Mouse (Mus musculus): ENCODE data around the gene Lyrm7. TPM values are rescaled to one million over a fixed set of nuclear protein-coding genes. Genes with fewer than 3 reads are reported as not detected.
A peak's percentile ranks its signal among the peaks of the same experiment; 100 is the strongest.

Gene Lyrm7
- total RNA-seq, 2 experiments from 2014 or later: 29.0 to 32.0 TPM

DNA sequence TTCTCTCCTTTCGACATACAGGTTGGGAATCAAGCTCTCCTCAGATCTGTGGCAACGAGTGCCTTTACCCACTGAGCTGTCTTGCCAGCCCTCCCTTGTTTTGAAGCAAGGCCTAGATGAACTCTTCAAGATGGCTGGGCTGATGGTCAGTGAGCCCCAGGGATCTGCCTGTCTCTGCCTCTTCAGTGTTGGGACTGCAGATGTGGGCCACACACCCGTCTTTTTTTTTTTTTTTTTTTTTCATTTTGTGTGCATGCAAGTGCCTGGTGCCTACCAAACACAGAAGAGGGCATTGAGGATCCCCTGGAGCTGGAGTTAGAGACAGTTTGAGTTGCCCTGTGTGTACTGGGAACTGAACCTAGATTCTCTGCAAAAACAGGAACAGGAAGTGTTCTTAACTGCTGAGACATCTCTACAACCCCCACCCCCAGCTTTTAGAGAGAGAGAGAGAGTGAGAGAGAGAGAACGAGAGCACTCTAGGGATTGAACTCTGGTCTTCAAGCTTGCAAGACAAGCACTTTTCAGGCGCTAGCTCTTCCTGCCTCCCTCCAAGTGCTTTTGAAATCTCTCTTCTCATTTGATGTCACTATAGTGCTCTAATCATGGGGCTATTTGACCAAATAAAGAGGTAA, 23.6 kb upstream of the Lyrm7 start:
- intact Hi-C loops (cut with DNase I): loop anchor here (5.0 kb wide), 1 partner anchor 203 kb away; no protein-coding TSS in a partner anchor
- DNase-seq (ENCODE audit: low spot score in 2 of 2): no peak

- intact Hi-C loops (cut with DNase I): loop anchor here (5.0 kb wide), 1 partner anchor 205 kb away; no protein-coding TSS in a partner anchor
- DNase-seq (ENCODE audit: low spot score in 2 of 2): no peak
Observed at GRCm38 (mm10) chr11:54882671-54883070, 22.0 kb upstream of the Lyrm7 start.

GRCm38 (mm10) chr11:54881051-54881474, 20.3 kb upstream of the Lyrm7 start:
- no peak for DNase-seq (ENCODE audit: low spot score in 2 of 2)
- intact Hi-C loops (cut with DNase I): loop anchor here (2.0 to 5.0 kb wide), 2 partner anchors 46 to 206 kb away; no protein-coding TSS in a partner anchor

DNA sequence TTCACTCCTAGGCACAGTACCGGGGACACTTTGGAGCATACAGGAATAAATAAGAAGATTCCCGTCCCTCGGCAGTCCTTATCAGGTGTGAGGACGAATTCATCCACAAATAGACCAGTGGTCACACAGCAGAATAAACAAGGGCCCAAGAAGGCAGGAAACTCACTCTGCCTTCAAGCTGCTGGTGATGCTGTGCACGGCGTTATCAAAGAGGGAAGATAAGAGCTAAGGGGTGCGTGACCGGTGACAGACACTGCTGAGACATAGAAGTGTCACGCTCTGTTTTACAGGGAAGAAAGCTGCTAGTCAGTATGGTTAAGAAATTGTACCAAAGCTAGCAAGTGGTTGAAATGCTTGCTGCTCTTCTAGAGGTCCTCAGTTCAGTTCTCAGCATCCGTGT, 19.2 kb upstream of the Lyrm7 start:
- no peak for DNase-seq (ENCODE audit: low spot score in 2 of 2)
- intact Hi-C loops (cut with DNase I): loop anchor here (2.0 to 5.0 kb wide), 3 partner anchors 47 to 207 kb away; no protein-coding TSS in a partner anchor

- intact Hi-C loops (cut with DNase I): loop anchor here (2.0 kb wide), 1 partner anchor 105 kb away; no protein-coding TSS in a partner anchor
- no peak for DNase-seq (ENCODE audit: low spot score in 2 of 2)
Observed at GRCm38 (mm10) chr11:54879434-54879833, 18.7 kb upstream of the Lyrm7 start.

DNA sequence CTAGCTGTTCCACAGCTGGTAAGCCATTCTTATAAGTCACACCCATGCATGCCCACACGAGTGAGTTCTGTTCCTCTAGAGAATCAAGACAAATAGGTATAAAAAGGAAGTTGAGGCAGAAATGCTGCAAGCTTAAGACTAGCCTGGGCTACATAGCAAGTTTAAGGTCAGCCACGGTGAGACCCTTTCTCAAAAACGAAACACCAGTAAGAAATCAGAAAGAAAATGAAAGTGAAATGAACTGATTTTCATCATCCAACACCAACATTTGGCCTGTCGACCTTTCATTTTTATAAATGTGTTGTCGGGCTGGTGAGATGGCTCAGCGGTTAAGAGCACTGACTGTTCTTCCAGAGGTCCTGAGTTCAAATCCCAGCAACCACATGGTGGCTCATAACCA, 18.2 kb upstream of the Lyrm7 start:
- no peak for DNase-seq (ENCODE audit: low spot score in 2 of 2)
- intact Hi-C loops (cut with DNase I): loop anchor here (2.0 kb wide), 1 partner anchor 106 kb away; no protein-coding TSS in a partner anchor

- DNase-seq (ENCODE audit: low spot score in 2 of 2): no peak
- intact Hi-C loops (cut with DNase I): no loop called here
Observed at GRCm38 (mm10) chr11:54876031-54876430, 15.3 kb upstream of the Lyrm7 start.

DNA sequence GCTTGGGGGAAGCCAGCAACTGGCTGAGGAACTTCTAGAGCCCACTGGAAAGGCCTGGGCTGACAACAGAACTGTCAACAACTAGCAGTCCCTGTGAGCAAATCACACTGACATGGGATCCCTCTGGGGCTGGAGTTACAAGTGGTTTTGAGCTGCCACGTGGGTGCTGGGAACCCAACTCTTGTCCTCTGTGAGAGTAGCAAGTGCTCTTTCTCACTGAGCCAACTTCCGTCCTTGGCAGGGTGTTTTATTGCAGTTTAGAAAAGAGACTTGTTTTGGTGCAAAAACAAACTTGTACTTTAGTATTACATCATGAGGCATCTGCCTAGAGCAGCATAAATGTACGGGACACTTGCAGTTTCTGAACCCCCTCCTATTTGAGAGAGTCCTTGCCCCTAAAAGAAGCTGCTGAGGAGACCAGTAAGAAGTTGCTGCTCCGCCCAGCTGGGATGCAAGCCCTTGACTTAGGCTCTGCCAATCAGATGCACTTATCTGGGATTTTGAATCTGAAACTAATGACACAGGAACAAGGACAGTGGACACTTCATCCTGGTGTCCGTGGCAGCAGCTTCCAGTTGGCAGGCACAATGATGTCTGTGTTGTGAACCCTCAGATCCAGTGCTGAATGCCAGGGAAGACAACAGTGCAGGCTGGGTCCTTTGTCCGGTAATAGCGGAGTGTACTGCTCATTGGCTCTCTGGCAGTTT, 11.3 kb upstream of the Lyrm7 start:
- no peak for DNase-seq (ENCODE audit: low spot score in 2 of 2)
- intact Hi-C loops (cut with DNase I): no loop called here

GRCm38 (mm10) chr11:54869318-54869717, 8.6 kb upstream of the Lyrm7 start:
- DNase-seq (ENCODE audit: low spot score in 2 of 2): no peak
- intact Hi-C loops (cut with DNase I): loop anchor here (10.0 kb wide), 1 partner anchor 565 kb away; the partner anchor contains the start of gene Acsl6

- DNase-seq (ENCODE audit: low spot score in 2 of 2): no peak
- intact Hi-C loops (cut with DNase I): loop anchor here (10.0 kb wide), 1 partner anchor 564 kb away; the partner anchor contains the start of gene Acsl6
Observed at GRCm38 (mm10) chr11:54868445-54868844, 7.7 kb upstream of the Lyrm7 start.

DNA sequence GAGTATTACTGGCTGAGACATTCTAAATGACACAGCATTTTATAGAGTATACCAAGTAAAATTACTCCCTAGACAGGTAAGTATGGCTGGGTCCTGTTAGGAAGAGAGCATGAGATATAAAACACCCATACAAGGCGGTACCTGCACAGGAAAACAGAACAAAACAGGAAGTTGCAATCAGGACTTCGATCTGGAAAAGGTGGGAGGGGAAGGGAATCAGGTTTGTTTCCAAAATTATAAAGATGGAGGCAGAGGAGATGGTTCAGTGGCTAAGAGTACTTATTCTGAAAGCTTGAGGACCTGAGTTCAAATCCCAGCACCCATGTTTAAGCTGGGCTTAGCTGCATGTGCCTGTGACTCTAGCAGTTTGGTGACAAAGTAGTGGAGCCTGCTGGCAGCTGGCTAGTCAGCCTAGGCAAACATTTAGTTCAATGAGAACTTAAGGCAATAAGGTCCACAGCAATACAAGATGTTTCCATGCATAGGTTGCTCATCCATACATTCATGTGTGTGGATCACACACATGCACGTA, 7.3 kb upstream of the Lyrm7 start:
- no peak for DNase-seq (ENCODE audit: low spot score in 2 of 2)
- intact Hi-C loops (cut with DNase I): loop anchor here (10.0 kb wide), 1 partner anchor 563 kb away; the partner anchor contains the start of gene Acsl6

GRCm38 (mm10) chr11:54867049-54867385, 6.3 kb upstream of the Lyrm7 start:
- DNase-seq (ENCODE audit: low spot score in 2 of 2): no peak
- intact Hi-C loops (cut with DNase I): loop anchor here (10.0 kb wide), 1 partner anchor 562 kb away; the partner anchor contains the start of gene Acsl6

- peak; percentile 93 to 96 for DNase-seq (ENCODE audit: low spot score in 2 of 2)
- intact Hi-C loops (cut with DNase I): loop anchor here (10.0 kb wide), 1 partner anchor 562 kb away; the partner anchor contains the start of gene Acsl6
Observed at GRCm38 (mm10) chr11:54866119-54867048, 5.7 kb upstream of the Lyrm7 start, which contains the start of gene Hint1. Hint1 (plus strand) TSS chr11:54866383.

DNA sequence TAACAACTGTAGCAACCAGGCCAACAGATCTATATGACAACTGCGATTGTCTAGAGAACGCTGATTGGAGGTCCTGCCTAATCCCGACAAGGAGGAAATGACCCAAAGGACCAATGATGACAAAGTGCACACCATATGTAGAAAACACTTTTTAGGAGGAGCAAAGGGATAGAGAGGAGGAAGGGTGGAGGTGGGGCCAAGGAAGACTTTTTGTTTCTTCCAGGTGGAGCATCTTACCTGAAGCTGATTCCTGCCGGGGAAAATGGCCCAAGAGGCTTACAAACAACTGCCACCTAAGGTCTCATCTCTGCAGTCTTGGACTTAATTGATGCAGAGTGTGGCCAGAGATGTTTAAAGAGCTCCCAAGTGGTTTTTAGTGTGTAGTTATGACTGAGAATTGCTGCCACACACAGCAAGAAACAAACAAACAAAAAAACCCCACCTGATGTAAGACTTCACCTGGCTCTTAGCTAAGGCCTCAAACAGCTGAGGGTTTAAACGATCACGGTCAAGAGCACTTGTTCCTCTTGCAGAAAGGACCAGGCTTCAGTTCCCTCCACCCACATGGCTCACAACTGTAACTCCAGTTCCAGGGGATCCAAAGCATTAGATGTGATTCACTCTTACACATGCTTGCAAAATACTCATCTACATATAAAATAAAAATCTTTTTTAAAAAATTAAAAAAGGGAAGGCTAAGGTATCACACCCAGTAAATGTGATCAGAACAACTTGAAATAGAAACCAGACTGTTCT, 4.8 kb upstream of the Lyrm7 start:
- intact Hi-C loops (cut with DNase I): loop anchor here (10.0 kb wide), 1 partner anchor 561 kb away; the partner anchor contains the start of gene Acsl6
- no peak for DNase-seq (ENCODE audit: low spot score in 2 of 2)

GRCm38 (mm10) chr11:54862621-54863520, 2.2 kb upstream of the Lyrm7 start:
- peak; percentile 52 to 59 for DNase-seq (ENCODE audit: low spot score in 2 of 2)
- intact Hi-C loops (cut with DNase I): loop anchor here (1.0 to 10.0 kb wide), 2 partner anchors 160 to 558 kb away; partner anchors contain the start of gene Acsl6

GRCm38 (mm10) chr11:54861471-54862420, 1.0 kb upstream of the Lyrm7 start:
- intact Hi-C loops (cut with DNase I): loop anchor here (2.0 to 10.0 kb wide), 2 partner anchors 75 to 557 kb away; partner anchors contain the start of genes Acsl6 and Cdc42se2
- DNase-seq (ENCODE audit: low spot score in 2 of 2): no peak

Measured in left cerebral cortex, postnatal 36 days (tissue).